Mouse (Mus musculus) limb, embryonic 15.5 days (tissue): ENCODE data around the gene Sp2. TPM values are rescaled to one million over a fixed set of nuclear protein-coding genes. Genes with fewer than 3 reads are reported as not detected.

Experiments used
- ATAC-seq: fragments of 200-750 bp; cut with Nextera tagmentation; 2 replicates; pipeline ENCODE4 v1.8.0; 2017; ENCODE audit warnings: low read depth, moderate TSS enrichment; ENCODE audit not compliant: insufficient number of reproducible peaks, low FRiP score, low TSS enrichment
- H3K27ac ChIP-seq: fragments of 300-500 bp; sonication (generic); 2 replicates; pipeline ENCODE4 v1.5.1; 2015; ENCODE audit warnings: moderate library complexity, mild to moderate bottlenecking, inconsistent platforms
- H3K27me3 ChIP-seq: fragments of 300-500 bp; sonication (generic); 2 replicates; pipeline ENCODE4 v1.6.1; 2015; ENCODE audit warnings: inconsistent platforms
- H3K36me3 ChIP-seq: fragments of 300-500 bp; sonication (generic); 2 replicates; pipeline ENCODE4 v1.6.1; 2015; ENCODE audit warnings: inconsistent platforms
- H3K4me1 ChIP-seq: fragments of 300-500 bp; sonication (generic); 2 replicates; pipeline ENCODE4 v1.6.1; 2015; ENCODE audit warnings: inconsistent platforms
- H3K4me2 ChIP-seq: fragments of 300-500 bp; sonication (generic); 2 replicates; pipeline ENCODE4 v1.6.1; 2015; ENCODE audit warnings: mild to moderate bottlenecking, inconsistent platforms
- H3K4me3 ChIP-seq: fragments of 300-500 bp; sonication (generic); 2 replicates; pipeline ENCODE4 v1.5.1; 2015; ENCODE audit warnings: mild to moderate bottlenecking, inconsistent platforms
- H3K9ac ChIP-seq: fragments of 300-500 bp; sonication (generic); 2 replicates; pipeline ENCODE4 v1.6.1; 2015; ENCODE audit warnings: inconsistent platforms
- H3K9me3 ChIP-seq: fragments of 300-500 bp; sonication (generic); 2 replicates; pipeline ENCODE4 v1.6.1; 2016; ENCODE audit warnings: inconsistent platforms
- WGBS: fragments of 180-500 bp; shearing (Covaris S2); methylation state at CpG from one replicate; pipeline ENCODE4 v1.1.7; 2015; 5-methylcytosine and 5-hydroxymethylcytosine counted together
- polyA plus RNA-seq: library from polyadenylated mRNA; unstranded; fragments of >200 nt; fragmentation: Nextera tagmentation; extraction: Ambion mirVana; gene quantifications from 2 replicates; pipeline ENCODE4 v1.2.1, GENCODE M21; 2015

The Sp2 gene
- polyA plus RNA-seq, 1 experiment from 2014 or later, result 15.1 TPM

DNA sequence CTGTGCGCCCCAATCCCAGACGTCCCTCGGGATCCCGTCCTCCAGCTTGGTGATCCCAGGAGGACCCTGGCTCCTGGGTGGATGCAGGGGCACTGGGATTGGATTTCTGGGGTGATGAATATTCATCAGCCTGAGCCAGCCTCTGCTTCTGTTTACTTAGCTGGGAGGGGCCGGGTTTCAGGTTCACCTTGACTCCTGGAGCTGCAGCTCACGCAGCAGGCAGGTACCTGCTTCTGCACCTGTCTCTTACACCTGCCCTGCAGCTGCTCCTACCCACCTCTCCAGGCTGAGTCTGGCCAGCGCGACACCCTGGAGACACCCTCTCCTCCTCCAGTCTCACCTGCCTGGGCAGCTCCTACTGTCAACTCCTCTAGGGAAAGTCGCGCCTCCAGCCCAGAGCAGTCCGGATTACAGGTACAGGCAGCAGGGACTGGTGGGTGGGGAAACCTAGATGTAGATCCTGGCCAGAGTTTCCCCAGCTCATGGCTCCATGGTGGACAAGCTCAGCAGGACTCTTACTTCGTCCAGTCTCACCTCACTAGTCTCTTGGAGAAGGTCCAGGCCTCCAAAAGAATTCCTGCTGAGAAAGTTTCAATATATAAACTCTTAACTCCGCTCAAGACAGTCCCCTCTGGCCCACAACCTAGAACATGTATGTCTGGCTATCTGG lies 53.5 kb downstream of the Sp2 start:
- Histone ChIP-seq H3K36me3 (no peaks in the 10 kb centered on the region), H3K9me3 (no peaks in the 10 kb centered on the region), H3K27me3 (peaks cover 34% of the 10 kb centered on the region), H3K4me2 (peak overlapping the region; percentile 21; the same call in 1 of the 2 replicates), H3K9ac (no peak overlapping the region), H3K4me1 (peaks cover 18% of the 10 kb centered on the region), H3K27ac (peak overlapping the region; percentile 24; the same call in 1 of the 2 replicates), H3K4me3 (no peak overlapping the region)
- ATAC-seq, result peak; percentile 22; the same call in 1 of the 2 replicates
- 7% methylated on average over 13 of the region's 13 CpGs for WGBS

DNA sequence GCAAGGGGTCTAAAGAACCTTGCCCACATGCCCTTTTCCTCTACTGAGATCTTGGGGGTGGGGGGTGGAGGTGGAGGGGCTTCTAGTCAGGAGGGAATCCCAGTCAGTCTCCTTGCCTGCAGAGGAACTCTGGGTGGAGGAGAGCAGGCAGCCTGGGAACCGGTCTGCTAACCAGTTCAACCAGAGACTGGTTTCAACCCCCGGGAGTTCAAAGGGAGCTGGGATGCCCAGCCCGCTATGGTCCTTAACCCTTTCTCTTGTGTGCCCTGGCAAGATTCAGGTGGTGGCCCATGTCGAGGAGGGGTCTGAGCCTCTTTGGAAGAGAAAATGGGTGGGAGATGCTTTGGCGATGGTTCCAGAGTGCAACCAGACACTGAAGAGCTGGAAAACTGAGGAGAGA lies 54.1 kb downstream of the Sp2 start:
- Histone ChIP-seq H3K4me1 (peaks cover 18% of the 10 kb centered on the region), H3K36me3 (no peaks in the 10 kb centered on the region), H3K4me2 (peak overlapping the region; percentile 21; the same call in 1 of the 2 replicates), H3K4me3 (no peak overlapping the region), H3K27ac (peak overlapping the region; percentile 24; the same call in 1 of the 2 replicates), H3K9me3 (no peaks in the 10 kb centered on the region), H3K9ac (no peak overlapping the region), H3K27me3 (peaks cover 34% of the 10 kb centered on the region)
- no peak for ATAC-seq
- 1% methylated on average over 5 of the region's 5 CpGs for WGBS

DNA sequence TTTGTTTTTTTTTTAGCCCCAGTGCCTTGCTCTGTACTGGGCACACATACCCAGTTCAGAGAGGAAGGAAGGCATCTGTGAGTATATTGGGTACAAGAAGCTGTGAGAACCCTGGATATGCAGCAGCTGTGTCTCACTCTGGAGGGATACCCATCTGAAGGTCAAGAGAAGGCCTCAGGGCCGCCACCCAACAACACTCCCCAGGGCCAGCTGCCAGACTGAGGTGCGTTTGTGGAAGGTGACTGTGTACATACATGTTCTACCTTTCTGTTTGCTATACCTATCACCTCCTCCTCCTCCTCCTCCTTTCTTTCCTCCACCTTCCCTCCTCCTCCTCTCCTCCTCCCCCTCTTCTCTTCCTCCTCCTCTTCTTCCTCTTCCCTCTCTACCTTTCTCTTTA lies 54.7 kb downstream of the Sp2 start, which contains the start of gene Prr15l:
Prr15l (plus strand) TSS at position 17 of the 400 bp plus-strand sequence.
- no peaks in the 10 kb centered on the region for H3K9me3 ChIP-seq
- WGBS, result 61% methylated on average over 2 of the region's 2 CpGs

DNA sequence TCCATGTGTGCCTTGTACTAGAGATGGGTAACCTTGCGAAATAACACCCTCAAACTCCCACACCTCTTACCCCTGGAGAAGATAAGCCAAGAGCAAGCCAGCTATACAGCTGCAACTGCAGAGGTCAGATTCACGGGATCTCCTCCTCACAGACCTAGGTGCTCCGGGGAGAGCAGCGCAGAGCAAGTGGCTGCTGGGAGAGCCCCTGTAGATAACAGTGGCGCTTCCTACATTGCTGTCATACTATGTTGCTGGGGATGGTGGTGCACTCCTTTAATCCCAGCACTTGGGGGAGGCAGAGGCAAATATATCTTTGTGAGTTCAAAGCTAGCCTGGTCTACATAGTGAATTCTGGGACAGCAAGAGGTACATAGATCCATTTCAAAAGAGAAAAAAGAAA lies 56.2 kb downstream of the Sp2 start:
- Histone ChIP-seq H3K9ac (no peak overlapping the region), H3K4me3 (no peak overlapping the region), H3K27me3 (peaks cover 34% of the 10 kb centered on the region), H3K36me3 (no peaks in the 10 kb centered on the region), H3K4me2 (no peak overlapping the region), H3K9me3 (no peaks in the 10 kb centered on the region), H3K27ac (no peak overlapping the region), H3K4me1 (peaks cover 15% of the 10 kb centered on the region)
- no peak for ATAC-seq
- 79% methylated on average over 5 of the region's 5 CpGs for WGBS

More for the DNA sequence above, 54.7 kb downstream of the Sp2 start, which contains the start of gene Prr15l:
- Histone ChIP-seq H3K36me3 (no peaks in the 10 kb centered on the region), H3K9ac (no peak within 1 kb of the TSS), H3K4me2 (peak within 1 kb of the TSS; percentile 21; the same call in 1 of the 2 replicates), H3K27me3 (peaks cover 34% of the 10 kb centered on the region), H3K27ac (peak within 1 kb of the TSS; percentile 24; the same call in 1 of the 2 replicates), H3K4me3 (no peak within 1 kb of the TSS), H3K4me1 (peaks cover 18% of the 10 kb centered on the region)
- no peak for ATAC-seq

DNA sequence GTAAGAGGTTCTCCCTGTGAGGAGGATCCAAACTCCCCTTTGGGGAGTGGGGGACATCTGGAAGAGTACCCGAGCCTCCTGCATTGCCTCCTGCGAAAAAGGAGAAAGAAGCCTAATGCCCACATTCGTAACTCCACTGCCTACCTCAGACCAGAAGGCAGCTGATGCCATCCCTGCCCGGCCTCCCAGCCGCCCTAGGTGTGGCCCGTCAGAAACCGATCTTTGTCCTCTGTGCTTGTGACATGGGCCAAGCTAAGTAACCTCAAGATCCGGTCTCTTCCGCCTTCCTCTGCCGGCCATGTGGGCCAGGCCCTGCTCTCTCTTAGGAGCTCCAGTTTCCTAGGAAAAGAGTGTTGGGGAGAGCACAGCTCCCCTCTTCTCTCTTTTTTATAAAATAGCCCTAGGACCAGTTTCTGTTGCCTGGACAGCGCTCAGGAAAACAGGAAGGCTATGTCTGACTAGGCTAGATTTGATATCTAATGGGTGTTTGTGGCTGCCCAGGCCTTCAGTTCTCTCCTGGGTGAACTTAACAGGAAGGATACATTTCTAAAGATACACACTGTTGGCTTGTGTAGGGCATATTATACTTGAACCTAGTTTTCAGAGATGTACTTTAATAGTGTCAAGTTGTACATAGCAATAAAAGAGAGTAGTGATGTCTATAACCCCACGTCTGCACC lies 57.1 kb downstream of the Sp2 start:
- Histone ChIP-seq H3K9ac (0 out of 2 replicates have a peak overlapping the region, but pooled peaks have one; percentile 18), H3K27me3 (peaks cover 30% of the 10 kb centered on the region), H3K9me3 (no peaks in the 10 kb centered on the region), H3K4me3 (no peak overlapping the region), H3K4me1 (peaks cover 13% of the 10 kb centered on the region), H3K4me2 (no peak overlapping the region), H3K36me3 (no peaks in the 10 kb centered on the region), H3K27ac (no peak overlapping the region)
- WGBS, result 81% methylated on average over 12 of the region's 12 CpGs
- ATAC-seq, result no peak

DNA sequence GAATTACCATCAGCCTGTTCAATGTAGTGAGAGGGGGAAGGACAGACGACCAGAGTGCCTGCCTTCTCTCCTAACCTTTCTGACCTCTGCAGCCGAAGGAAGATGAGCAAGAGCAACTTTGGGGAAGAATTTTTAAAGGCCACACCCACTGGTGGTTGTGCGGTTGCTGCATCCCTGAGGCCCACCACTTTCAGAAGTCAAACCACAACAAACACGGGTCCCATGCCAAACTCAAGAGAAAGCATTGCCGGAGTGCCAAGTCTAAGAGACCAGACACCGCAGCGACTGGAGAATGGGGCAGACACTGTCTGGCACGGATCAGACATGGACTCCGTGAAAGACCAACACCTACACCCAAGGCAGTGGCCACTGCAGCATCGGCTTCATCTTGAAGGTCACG lies 57.9 kb downstream of the Sp2 start:
- H3K27me3 ChIP-seq, result peaks cover 26% of the 10 kb centered on the region
- 78% methylated on average over 11 of the region's 11 CpGs for WGBS
- no peak for ATAC-seq
- no peaks in the 10 kb centered on the region for H3K36me3 ChIP-seq
- peaks cover 11% of the 10 kb centered on the region for H3K4me1 ChIP-seq
- no peak overlapping the region for H3K4me3 ChIP-seq
- H3K4me2 ChIP-seq, result no peak overlapping the region
- H3K27ac ChIP-seq, result no peak overlapping the region
- no peak overlapping the region for H3K9ac ChIP-seq
- H3K9me3 ChIP-seq, result no peaks in the 10 kb centered on the region

DNA sequence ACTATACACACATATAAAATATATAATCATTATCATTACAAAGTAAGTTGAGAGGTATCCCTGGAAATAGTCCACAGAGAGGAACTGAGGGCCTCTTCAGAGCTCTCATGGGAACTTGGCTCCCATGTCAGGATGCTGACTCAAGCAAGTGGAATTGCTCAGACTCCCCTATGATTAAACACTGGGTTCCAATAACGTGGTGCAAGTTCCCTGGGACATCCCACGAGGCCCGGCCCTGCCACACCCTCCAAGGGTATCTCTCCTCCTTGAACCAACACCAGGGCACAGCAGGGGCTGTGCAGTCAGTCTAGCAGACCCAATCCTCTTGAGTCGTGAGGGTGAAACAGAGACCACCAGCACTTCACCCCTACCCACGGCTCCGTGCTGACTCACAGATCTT lies 63.8 kb downstream of the Sp2 start:
- Histone ChIP-seq H3K36me3 (no peaks in the 10 kb centered on the region), H3K27ac (no peak overlapping the region), H3K4me3 (no peak overlapping the region), H3K27me3 (0 out of 2 replicates have a peak, but pooled peaks cover 3% of the 10 kb centered on the region), H3K9me3 (no peaks in the 10 kb centered on the region), H3K4me2 (no peak overlapping the region), H3K9ac (no peak overlapping the region), H3K4me1 (peaks cover 16% of the 10 kb centered on the region)
- 49% methylated on average over 6 of the region's 6 CpGs for WGBS
- ATAC-seq, result no peak

DNA sequence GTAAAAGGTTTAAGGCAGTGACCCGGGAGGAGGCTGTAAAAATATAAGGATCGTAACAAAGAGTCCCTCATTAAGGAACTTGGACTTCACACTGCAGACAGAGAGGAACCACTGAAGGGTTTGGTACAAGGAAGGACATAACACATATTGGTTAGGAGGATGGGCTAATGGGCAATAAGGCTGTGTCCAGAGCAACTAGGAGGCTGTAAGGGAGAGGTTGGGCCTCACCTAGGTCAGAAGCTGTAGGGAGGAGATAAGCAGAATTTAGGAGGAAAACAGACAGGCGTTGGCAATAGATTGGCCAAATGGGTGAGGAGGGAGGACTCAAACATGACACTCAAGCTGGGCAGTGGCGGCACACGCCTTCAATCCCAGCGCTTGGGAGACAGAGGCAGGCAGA lies 65.3 kb downstream of the Sp2 start:
- no peak overlapping the region for H3K4me3 ChIP-seq
- no peak overlapping the region for H3K27ac ChIP-seq
- no peak overlapping the region for H3K9ac ChIP-seq
- ATAC-seq, result no peak
- whole genome bisulfite sequencing, result 82% methylated on average over 6 of the region's 6 CpGs
- H3K9me3 ChIP-seq, result no peaks in the 10 kb centered on the region
- H3K27me3 ChIP-seq, result 0 out of 2 replicates have a peak, but pooled peaks cover 3% of the 10 kb centered on the region
- peaks cover 16% of the 10 kb centered on the region for H3K4me1 ChIP-seq
- no peaks in the 10 kb centered on the region for H3K36me3 ChIP-seq
- H3K4me2 ChIP-seq, result no peak overlapping the region

DNA sequence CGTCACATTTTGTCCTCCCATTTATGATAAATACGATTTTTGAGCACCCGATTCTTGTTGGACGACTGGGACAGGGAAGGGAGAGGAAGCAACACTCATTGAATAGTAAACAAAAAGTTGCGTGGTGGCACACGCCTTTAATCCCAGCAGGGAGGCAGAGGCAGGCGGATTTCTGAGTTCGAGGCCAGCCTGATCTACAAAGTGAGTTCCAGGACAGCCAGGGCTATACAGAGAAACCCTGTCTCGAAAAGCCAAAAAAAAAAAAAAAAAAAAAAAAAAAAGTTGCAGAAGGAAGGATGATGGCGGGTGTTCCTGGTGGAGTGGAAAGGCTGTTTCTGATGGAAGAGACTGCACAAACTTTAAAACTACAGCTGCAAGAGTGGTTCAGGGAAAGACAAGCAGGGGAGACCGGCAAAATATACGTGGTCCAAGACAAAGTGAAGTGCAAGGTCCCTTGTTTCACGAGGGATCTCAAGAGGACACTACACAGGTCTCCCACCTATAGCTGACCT lies 65.8 kb downstream of the Sp2 start:
- WGBS, result 32% methylated on average over 13 of the region's 13 CpGs
- peaks cover 4% of the 10 kb centered on the region for H3K36me3 ChIP-seq
- peak overlapping the region; percentile 57 for H3K4me2 ChIP-seq
- H3K9me3 ChIP-seq, result no peaks in the 10 kb centered on the region
- H3K4me1 ChIP-seq, result peaks cover 16% of the 10 kb centered on the region
- peak overlapping the region; percentile 38; the same call in 1 of the 2 replicates for H3K27ac ChIP-seq
- peak; percentile 1; the same call in 1 of the 2 replicates for ATAC-seq
- H3K9ac ChIP-seq, result no peak overlapping the region
- 0 out of 2 replicates have a peak, but pooled peaks cover 3% of the 10 kb centered on the region for H3K27me3 ChIP-seq
- H3K4me3 ChIP-seq, result peak overlapping the region; percentile 82

DNA sequence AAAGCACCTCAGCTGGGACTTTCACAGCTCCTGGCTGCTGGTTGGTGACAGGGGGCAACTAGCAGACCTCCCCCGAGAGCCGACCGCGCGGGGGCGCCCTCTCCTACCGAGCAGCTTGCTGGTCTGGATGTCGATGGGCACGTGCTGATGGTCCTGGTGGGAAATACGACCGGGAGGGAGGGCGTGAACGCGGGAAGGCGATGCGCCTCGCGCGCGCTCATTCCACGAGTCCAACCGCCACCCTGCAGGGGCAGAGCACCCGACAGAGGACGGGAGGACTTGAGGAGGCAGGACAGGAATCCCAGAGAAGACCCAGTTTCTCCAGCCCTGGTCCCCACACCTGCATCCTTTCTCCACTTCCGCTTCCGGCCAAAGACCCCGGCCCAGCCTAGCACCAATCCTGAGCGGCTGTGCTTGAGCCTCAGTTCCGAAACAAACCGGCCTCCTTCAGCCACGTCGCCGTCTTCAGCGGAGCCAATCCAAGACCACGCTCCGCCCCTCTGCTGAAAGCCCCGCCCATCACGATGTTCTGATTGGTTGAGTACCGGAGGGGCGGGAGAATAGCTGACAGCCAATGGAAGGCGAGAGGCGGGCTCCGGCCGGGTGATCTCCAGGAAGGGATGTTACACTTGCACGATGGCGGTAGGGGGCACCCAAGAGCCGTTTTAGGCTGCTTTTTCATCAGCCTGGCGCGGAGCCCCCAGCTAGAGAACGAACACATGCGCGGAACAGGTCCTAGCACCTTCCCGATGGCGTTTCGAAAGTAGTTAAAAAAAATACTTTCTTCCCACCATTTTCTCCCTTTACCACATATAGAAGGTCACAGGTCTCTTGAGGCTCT lies 66.5 kb downstream of the Sp2 start, which contains the start of gene Cdk5rap3:
Cdk5rap3 (minus strand) TSS at position 453 of the 841 bp plus-strand sequence.
- peak within 1 kb of the TSS; percentile 86 for H3K27ac ChIP-seq
- peak within 1 kb of the TSS; percentile 82 for H3K4me3 ChIP-seq
- under 1% methylated on average over 47 of the region's 55 CpGs for WGBS
- 0 out of 2 replicates have a peak, but pooled peaks cover 3% of the 10 kb centered on the region for H3K27me3 ChIP-seq
- H3K9ac ChIP-seq, result peak within 1 kb of the TSS; percentile 66
- H3K4me1 ChIP-seq, result peaks cover 16% of the 10 kb centered on the region
- H3K4me2 ChIP-seq, result peak within 1 kb of the TSS; percentile 91
- ATAC-seq, result peak; percentile 95
- peaks cover 11% of the 10 kb centered on the region for H3K36me3 ChIP-seq
- H3K9me3 ChIP-seq, result no peaks in the 10 kb centered on the region

DNA sequence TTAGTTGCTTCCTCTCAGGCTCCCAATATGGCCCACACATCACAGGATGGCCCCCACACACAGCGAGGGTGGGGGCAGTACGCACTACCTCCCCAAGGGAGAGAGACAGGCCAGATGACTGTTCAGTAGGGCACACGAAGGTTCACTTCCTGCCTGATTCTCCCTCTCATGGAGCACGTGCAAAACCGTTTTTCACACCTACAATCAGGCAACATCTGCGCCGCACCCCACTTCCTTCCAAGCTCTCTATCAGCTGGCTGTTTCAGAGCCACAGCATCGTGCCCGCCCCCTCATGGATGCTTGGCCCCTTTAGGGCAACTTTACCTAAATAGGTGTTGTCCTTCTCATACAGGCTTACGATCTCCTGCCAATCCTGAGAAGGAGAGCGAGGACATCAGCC lies 70.1 kb downstream of the Sp2 start:
- H3K4me2 ChIP-seq, result no peak overlapping the region
- no peak overlapping the region for H3K9ac ChIP-seq
- H3K27ac ChIP-seq, result no peak overlapping the region
- no peak overlapping the region for H3K4me3 ChIP-seq
- H3K36me3 ChIP-seq, result peaks cover 41% of the 10 kb centered on the region
- WGBS, result 77% methylated on average over 11 of the region's 11 CpGs
- peaks cover 16% of the 10 kb centered on the region for H3K4me1 ChIP-seq
- ATAC-seq, result no peak
- H3K27me3 ChIP-seq, result no peaks in the 10 kb centered on the region
- no peaks in the 10 kb centered on the region for H3K9me3 ChIP-seq
